Comparison of ENCODE assay signal across 30 mouse cellular contexts in the genomic region with DNA sequence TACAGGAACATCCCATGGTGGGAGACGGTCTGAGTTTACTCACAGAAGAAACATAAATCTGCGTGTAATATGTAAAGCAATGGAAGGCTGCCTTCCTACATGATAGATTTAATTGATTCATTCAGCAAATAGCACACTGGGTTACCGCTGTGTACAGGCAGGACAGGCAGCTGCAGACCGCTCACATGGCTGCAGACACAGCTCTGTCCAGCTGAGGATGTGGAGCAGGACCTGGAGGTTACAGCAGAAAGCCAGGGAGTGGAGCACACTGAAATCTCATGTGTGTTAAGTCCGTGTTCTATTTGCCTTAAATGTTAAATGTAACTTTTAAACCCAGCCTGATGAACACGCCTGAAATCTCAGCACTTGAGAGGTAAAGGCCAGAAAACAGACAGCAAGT.
"Had no signal": no experiment of that assay in that cellular context is flagged by ENCODE, and none has a peak within 500 bp of the region (broad histone marks: within the 10 kb centered on the region; RNA-seq: fewer than 3 reads in every experiment).

No protein-coding gene starts in this region.

- H3K27ac ChIP-seq: limb, embryonic 10.5 days; limb, embryonic 12.5 days; limb, embryonic 13.5 days; limb, embryonic 15.5 days; liver, embryonic 12.5 days; liver, embryonic 13.5 days; liver, embryonic 14.5 days; liver, embryonic 15.5 days; lung, embryonic 15.5 days; macrophage; midbrain, embryonic 10.5 days; midbrain, embryonic 12.5 days; midbrain, embryonic 15.5 days; neural tube, embryonic 12.5 days had no signal

- H3K36me3 ChIP-seq: liver, embryonic 12.5 days; liver, embryonic 13.5 days; liver, embryonic 15.5 days had no signal

- H3K9me3 ChIP-seq: limb, embryonic 10.5 days; limb, embryonic 15.5 days; liver, embryonic 12.5 days; liver, embryonic 13.5 days; liver, embryonic 15.5 days; lung, embryonic 15.5 days; megakaryocyte, embryonic 14.5 days; midbrain, embryonic 10.5 days; midbrain, embryonic 12.5 days; midbrain, embryonic 15.5 days; neural tube, embryonic 12.5 days had no signal

- DNase-seq: left cerebral cortex, postnatal 4 days; liver; liver, embryonic 13.5 days; liver, postnatal 0 days; lung, adult 18-20 months; lung, adult 2 months; lung, embryonic 14.5 days; lung, postnatal 10 days; lung, postnatal 14 days; lung, postnatal 36 days; lung, postnatal 4 days; midbrain, embryonic 14.5 days had no signal

- H3K27me3 ChIP-seq: limb, embryonic 12.5 days; limb, embryonic 13.5 days; limb, embryonic 15.5 days; liver, embryonic 12.5 days; liver, embryonic 13.5 days; liver, embryonic 15.5 days; lung, embryonic 15.5 days; megakaryocyte, embryonic 14.5 days; midbrain, embryonic 12.5 days; midbrain, embryonic 15.5 days; neural tube, embryonic 12.5 days had no signal

- H3K4me2 ChIP-seq: limb, embryonic 12.5 days; limb, embryonic 13.5 days; limb, embryonic 15.5 days; liver, embryonic 11.5 days; liver, embryonic 12.5 days; liver, embryonic 13.5 days; liver, embryonic 15.5 days; lung, embryonic 14.5 days; lung, embryonic 15.5 days; midbrain, embryonic 12.5 days; midbrain, embryonic 15.5 days; neural tube, embryonic 12.5 days had no signal

- H3K9ac ChIP-seq: limb, embryonic 12.5 days; limb, embryonic 13.5 days; limb, embryonic 15.5 days; liver, embryonic 12.5 days; liver, embryonic 13.5 days; liver, embryonic 14.5 days; liver, embryonic 15.5 days; liver, postnatal 0 days; lung, embryonic 14.5 days; lung, embryonic 15.5 days; midbrain, embryonic 12.5 days; midbrain, embryonic 15.5 days; neural tube, embryonic 12.5 days had no signal

- H3K4me1 ChIP-seq: liver, embryonic 12.5 days; liver, embryonic 13.5 days; liver, embryonic 15.5 days; lung, embryonic 15.5 days; megakaryocyte, embryonic 14.5 days; midbrain, embryonic 10.5 days had no signal

- ATAC-seq: liver, embryonic 12.5 days; liver, postnatal 0 days; lung, postnatal 0 days; midbrain, embryonic 15.5 days; midbrain, embryonic 16.5 days had no signal

- H3K4me3 ChIP-seq: limb, embryonic 10.5 days; limb, embryonic 12.5 days; limb, embryonic 13.5 days; limb, embryonic 15.5 days; liver, embryonic 12.5 days; liver, embryonic 13.5 days; liver, embryonic 15.5 days; lung, embryonic 15.5 days; megakaryocyte, embryonic 14.5 days; midbrain, embryonic 10.5 days; midbrain, embryonic 12.5 days; midbrain, embryonic 15.5 days; myocyte; neural tube, embryonic 12.5 days had no signal
